Mouse (Mus musculus) ES-E14 (cell line): ENCODE data around the gene Shoc2. TPM values are rescaled to one million over a fixed set of nuclear protein-coding genes. Genes with fewer than 3 reads are reported as not detected.

Experiments
- DNase-seq: peaks from one replicate; pipeline ENCODE4 v3.0.0-alpha.2; 2013; ENCODE audit warnings: low read depth, low spot score
- H3K27ac ChIP-seq: 2 replicates; pipeline ENCODE4 v1.5.1; 2012; ENCODE audit warnings: low read depth, mild to moderate bottlenecking, low read length, moderate library complexity, mixed read lengths; ENCODE audit not compliant: poor library complexity, insufficient read depth, severe bottlenecking
- H3K36me3 ChIP-seq: 2 replicates; pipeline ENCODE4 v1.6.1; 2012; ENCODE audit warnings: mild to moderate bottlenecking, low read length, moderate library complexity, mixed read lengths; ENCODE audit not compliant: control insufficient read depth, poor library complexity, insufficient read depth, severe bottlenecking
- H3K4me1 ChIP-seq, 2 experiments: fragments of 150-350 bp in 1 of 2; sonication (generic) in 1 of 2; 2 replicates each; pipeline ENCODE4 v1.6.1; 2012; ENCODE audit warnings: low read length in 2 of 2, mild to moderate bottlenecking in 1 of 2, mixed read lengths in 1 of 2; ENCODE audit not compliant: control insufficient read depth in 2 of 2, insufficient read depth in 2 of 2, poor library complexity in 1 of 2
- H3K4me3 ChIP-seq, 2 experiments: fragments of 150-350 bp in 1 of 2; sonication (generic) in 1 of 2; 2 replicates each; pipeline ENCODE4 v1.5.1; 2012; ENCODE audit warnings: low read length in 2 of 2, low read depth in 1 of 2, mild to moderate bottlenecking in 1 of 2, mixed read lengths in 1 of 2; ENCODE audit not compliant: insufficient read depth in 1 of 2, poor library complexity in 1 of 2, severe bottlenecking in 1 of 2
- H3K9ac ChIP-seq: 2 replicates; pipeline ENCODE4 v1.6.1; 2012; ENCODE audit warnings: low read depth, mild to moderate bottlenecking, low read length, mixed read lengths; ENCODE audit not compliant: poor library complexity, insufficient read depth, severe bottlenecking
- H3K9me3 ChIP-seq: fragments of 150-350 bp; sonication (generic); 2 replicates; pipeline ENCODE4 v1.6.1; 2012; ENCODE audit warnings: low read depth, mild to moderate bottlenecking, low read length; ENCODE audit not compliant: control insufficient read depth, insufficient read depth
- CHD2 ChIP-seq: IDR thresholded peaks from 2 replicates; pipeline ENCODE4 v1.6.1; 2014; ENCODE audit warnings: mild to moderate bottlenecking, low read depth, low read length, inconsistent platforms
- HCFC1 ChIP-seq: IDR thresholded peaks from 2 replicates; pipeline ENCODE4 v1.6.1; 2012; ENCODE audit warnings: low read length, inconsistent platforms, borderline replicate concordance; ENCODE audit not compliant: insufficient read depth
- MAFK ChIP-seq: IDR thresholded peaks from 2 replicates; pipeline ENCODE4 v1.6.1; 2014; ENCODE audit warnings: mild to moderate bottlenecking, low read depth, low read length, inconsistent platforms; ENCODE audit not compliant: insufficient read depth
- ZC3H11A ChIP-seq: IDR thresholded peaks from 2 replicates; pipeline ENCODE4 v1.6.1; 2012; ENCODE audit warnings: low read depth, mild to moderate bottlenecking, inconsistent platforms, low read length, borderline replicate concordance
- ZNF384 ChIP-seq: IDR thresholded peaks from 2 replicates; pipeline ENCODE4 v1.6.1; 2012; ENCODE audit warnings: low read depth, low read length, inconsistent platforms
- in situ Hi-C, 2 experiments: fragments of 600-800 bp; cut with MboI; formaldehyde crosslinking; loops; one replicate each; pipeline ENCODE4 v1.15.1; 2025; ENCODE audit warnings: low sequenced_read_pairs in 2 of 2, inconsistent platforms in 1 of 2; ENCODE audit not compliant: unreplicated experiment in 2 of 2
- total RNA-seq: library from RNA; depleted of rRNA; stranded (reverse); fragments of 300-350 nt; gene quantifications from 2 replicates; pipeline ENCODE4 v1.2.3, GENCODE M21; 2012; rRNA removed

Gene Shoc2
- total RNA-seq = 17.3 and 26.6 TPM in 2 replicates

- peak; percentile 97 for DNase-seq
- Histone ChIP-seq H3K36me3 (no peaks in the 10 kb centered on the region), H3K4me1 (peaks cover 2 to 3% of the 10 kb centered on the region in 2 experiments; a peak in 1 of 4 replicates), H3K9me3 (no peaks in the 10 kb centered on the region), H3K4me3 (peak within 1 kb of the TSS; percentile 83 to 94), H3K9ac (peak within 1 kb of the TSS; percentile 85), H3K27ac (peak within 1 kb of the TSS; percentile 97)
- in situ Hi-C loops = no loop called here
- TF ChIP-seq HCFC1 (peak; percentile 91), ZNF384 (no peak)
Observed at GRCm38 (mm10) chr19:53943802-53944785, at the start of gene Shoc2, which contains the start of gene Bbip1. Shoc2 (plus strand) TSS chr19:53944306. Bbip1 (minus strand) TSS chr19:53944627.

GRCm38 (mm10) chr19:53894538-53895121, 49.5 kb upstream of the Shoc2 start:
- Histone ChIP-seq H3K36me3 (no peaks in the 10 kb centered on the region), H3K9ac (no peak overlapping the region), H3K27ac (no peak overlapping the region), H3K4me3 (no peak overlapping the region), H3K4me1 (peaks cover 0 to 4% of the 10 kb centered on the region in 2 experiments; a peak in 1 of 4 replicates), H3K9me3 (no peaks in the 10 kb centered on the region)
- TF ChIP-seq HCFC1 (no peak), ZNF384 (no peak), CHD2 (no peak), ZC3H11A (no peak), MAFK (no peak)
- in situ Hi-C loops = no loop called here
- DNase-seq = no peak

GRCm38 (mm10) chr19:53898046-53898445, 46.1 kb upstream of the Shoc2 start:
- no peak overlapping the region for H3K9ac ChIP-seq
- DNase-seq = no peak
- H3K9me3 ChIP-seq = no peaks in the 10 kb centered on the region
- H3K4me3 ChIP-seq = no peak overlapping the region
- TF ChIP-seq MAFK (no peak), ZNF384 (no peak), ZC3H11A (no peak), HCFC1 (no peak), CHD2 (no peak)
- in situ Hi-C loops = no loop called here
- H3K36me3 ChIP-seq = no peaks in the 10 kb centered on the region
- H3K4me1 ChIP-seq = no peaks in the 10 kb centered on the region
- H3K27ac ChIP-seq = no peak overlapping the region

- no peak for TF ChIP-seq ZNF384
- TF ChIP-seq MAFK = no peak
- no peak for TF ChIP-seq HCFC1
- TF ChIP-seq ZC3H11A = no peak
- no peak for TF ChIP-seq CHD2
- no peak overlapping the region for H3K4me3 ChIP-seq
- no peak overlapping the region for H3K27ac ChIP-seq
- H3K36me3 ChIP-seq = no peaks in the 10 kb centered on the region
- in situ Hi-C loops = no loop called here
- H3K4me1 ChIP-seq = no peaks in the 10 kb centered on the region
- H3K9ac ChIP-seq = no peak overlapping the region
- no peak for DNase-seq
- H3K9me3 ChIP-seq = no peaks in the 10 kb centered on the region
Observed at GRCm38 (mm10) chr19:53898498-53898897, 45.6 kb upstream of the Shoc2 start.
